Mouse (Mus musculus) ES-CJ7 (cell line): ENCODE results near the gene Ghrl.
"Not testable (repeated sequence)": the region's sequence is repeated elsewhere in the genome, so short reads cannot be mapped to it uniquely, and the experiment has no call there.

Experiments
- DNase-seq: peaks from one replicate; pipeline ENCODE4 v3.0.0; 2011; ENCODE audit warnings: low read depth, low spot score

Gene Ghrl

GRCm38 (mm10) chr6:113696582-113697221 is 23.0 kb downstream of the Ghrl start, which contains the start of gene Tatdn2:
Gene Tatdn2, plus strand, starts transcription at chr6:113697050.
- peak; percentile 99 for DNase-seq

- peak; percentile 66 for DNase-seq
These were observed 23.8 kb downstream of the Ghrl start for GRCm38 (mm10) chr6:113695766-113696355.

GRCm38 (mm10) chr6:113695203-113695602 is 24.5 kb downstream of the Ghrl start:
- DNase-seq: no peak

- no peak for DNase-seq
These were observed 26.3 kb downstream of the Ghrl start for GRCm38 (mm10) chr6:113693377-113693776.

- DNase-seq: no peak
These were observed 27.0 kb downstream of the Ghrl start for GRCm38 (mm10) chr6:113692661-113693133.

- no peak for DNase-seq
These were observed 28.6 kb downstream of the Ghrl start for GRCm38 (mm10) chr6:113691084-113691462.

- peak; percentile 94 for DNase-seq
These were observed 29.1 kb downstream of the Ghrl start for GRCm38 (mm10) chr6:113690400-113691083.

- DNase-seq: peak; percentile 81
These were observed 29.7 kb downstream of the Ghrl start for GRCm38 (mm10) chr6:113690008-113690399.

- DNase-seq: peak; percentile 95
These were observed 33.0 kb downstream of the Ghrl start for GRCm38 (mm10) chr6:113686551-113687125.

GRCm38 (mm10) chr6:113683081-113683825 is 36.4 kb downstream of the Ghrl start:
- DNase-seq: peak; percentile 94

GRCm38 (mm10) chr6:113681271-113681670 is 38.4 kb downstream of the Ghrl start:
- peak; percentile 94 for DNase-seq

GRCm38 (mm10) chr6:113679993-113680566 is 39.6 kb downstream of the Ghrl start:
- no peak for DNase-seq

GRCm38 (mm10) chr6:113678246-113679012 is 41.3 kb downstream of the Ghrl start:
- no peak for DNase-seq

- DNase-seq: no peak
These were observed 42.5 kb downstream of the Ghrl start for GRCm38 (mm10) chr6:113677070-113677734.

GRCm38 (mm10) chr6:113675991-113676390 is 43.7 kb downstream of the Ghrl start:
- peak; percentile 66 for DNase-seq

GRCm38 (mm10) chr6:113675234-113675633 is 44.4 kb downstream of the Ghrl start:
- peak; percentile 58 for DNase-seq

- DNase-seq: no peak
These were observed 46.7 kb downstream of the Ghrl start for GRCm38 (mm10) chr6:113672989-113673388.

GRCm38 (mm10) chr6:113672029-113672428 is 47.7 kb downstream of the Ghrl start:
- not testable (repeated sequence) for DNase-seq

- DNase-seq: no peak
These were observed 49.9 kb downstream of the Ghrl start for GRCm38 (mm10) chr6:113669821-113670220.
